Mouse (Mus musculus): ENCODE measurements around the gene S100a8.

Gene S100a8

DNA sequence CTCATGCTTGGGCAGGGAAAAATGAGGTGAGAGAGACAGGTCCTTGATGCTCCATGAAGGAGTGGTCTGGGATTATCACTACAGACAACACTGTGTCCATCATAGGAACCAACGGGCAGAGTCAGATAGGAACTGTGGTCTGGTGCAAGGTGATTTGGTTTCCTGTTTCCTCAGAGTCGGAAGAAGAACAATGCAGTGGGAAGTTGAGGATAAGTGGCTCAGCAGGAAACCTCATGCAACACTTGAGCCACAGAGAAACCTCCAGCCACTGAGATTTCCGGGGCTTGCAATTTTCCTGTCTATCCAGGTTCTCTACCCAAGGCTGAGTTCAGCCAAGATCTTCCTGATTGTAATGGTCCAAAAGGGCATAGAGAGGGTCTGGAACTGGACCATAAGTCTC, 9.9 kb downstream of the S100a8 start:
- no peak for DNase-seq (ENCODE audit: low read depth, low spot score)

- DNase-seq (ENCODE audit: low read depth, low spot score) = no peak
These were observed 15.2 kb downstream of the S100a8 start for GRCm38 (mm10) chr3:90683929-90684328.

GRCm38 (mm10) chr3:90686835-90687234, 18.1 kb downstream of the S100a8 start:
- no peak for DNase-seq (ENCODE audit: low read depth, low spot score)

DNA sequence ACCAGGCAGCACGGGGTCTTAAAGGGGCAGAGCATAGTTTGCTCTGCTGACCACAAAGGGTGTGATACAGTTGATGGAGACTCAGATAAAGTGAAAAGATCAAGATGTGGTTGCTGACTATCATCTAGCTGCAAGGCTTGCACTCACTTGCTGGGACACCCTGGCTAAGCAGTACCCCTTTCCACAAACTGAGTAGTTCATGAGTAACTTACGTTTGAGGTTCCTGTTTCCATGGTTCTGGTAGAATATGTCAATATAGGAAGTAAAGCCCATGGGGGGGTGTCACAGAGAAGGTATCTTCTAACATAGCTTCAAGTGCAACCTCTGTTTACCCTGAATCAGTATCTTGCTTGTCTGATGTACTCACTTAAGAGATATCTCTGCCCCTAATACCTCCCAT, 24.7 kb downstream of the S100a8 start:
- DNase-seq (ENCODE audit: low read depth, low spot score) = no peak

DNA sequence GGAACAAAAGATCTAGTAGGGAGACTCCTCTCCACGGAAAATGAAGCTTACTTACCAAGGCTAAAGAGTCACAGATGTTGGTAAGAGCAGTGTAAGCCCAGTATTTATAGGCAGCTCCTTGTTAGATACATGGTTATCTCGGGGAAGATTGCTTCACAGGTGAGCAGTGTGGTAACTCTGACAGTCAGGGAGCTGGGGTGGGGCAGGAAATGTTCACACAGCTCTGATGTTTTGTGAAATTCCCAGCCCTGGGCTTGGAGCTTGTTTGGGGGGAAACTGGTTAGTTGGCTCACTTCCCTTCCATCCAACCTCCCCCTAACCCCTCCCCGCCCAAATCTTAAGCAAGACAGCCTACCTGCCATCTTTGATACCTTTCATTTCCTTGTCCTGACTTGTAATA, 26.8 kb downstream of the S100a8 start, which contains the start of gene S100a9:
S100a9 (minus strand) TSS at position 109 of the 400 bp plus-strand sequence.
- DNase-seq (ENCODE audit: low read depth, low spot score) = no peak

DNA sequence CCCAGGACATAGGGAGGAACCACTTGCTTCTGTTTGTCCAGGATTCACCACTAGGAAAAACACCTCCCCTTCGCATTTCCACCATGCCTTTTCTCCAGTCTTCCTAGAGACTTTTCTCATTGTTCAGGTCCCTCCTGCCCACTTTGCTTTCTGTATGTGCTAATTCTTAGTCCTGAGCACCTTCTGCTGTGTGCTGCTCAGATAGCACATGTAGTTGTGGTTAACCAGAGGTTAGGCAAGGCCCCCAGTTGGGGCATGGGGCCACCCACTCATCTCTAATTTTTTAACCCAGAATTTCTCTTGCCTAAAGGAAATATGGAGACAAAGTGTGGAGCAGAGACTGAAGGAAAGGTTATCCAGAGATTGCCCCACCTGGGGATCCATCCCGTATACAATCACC, 33.5 kb downstream of the S100a8 start:
- DNase-seq (ENCODE audit: low read depth, low spot score) = no peak

GRCm38 (mm10) chr3:90708523-90709202, 39.9 kb downstream of the S100a8 start:
- DNase-seq (ENCODE audit: low read depth, low spot score) = peak; percentile 36

DNA sequence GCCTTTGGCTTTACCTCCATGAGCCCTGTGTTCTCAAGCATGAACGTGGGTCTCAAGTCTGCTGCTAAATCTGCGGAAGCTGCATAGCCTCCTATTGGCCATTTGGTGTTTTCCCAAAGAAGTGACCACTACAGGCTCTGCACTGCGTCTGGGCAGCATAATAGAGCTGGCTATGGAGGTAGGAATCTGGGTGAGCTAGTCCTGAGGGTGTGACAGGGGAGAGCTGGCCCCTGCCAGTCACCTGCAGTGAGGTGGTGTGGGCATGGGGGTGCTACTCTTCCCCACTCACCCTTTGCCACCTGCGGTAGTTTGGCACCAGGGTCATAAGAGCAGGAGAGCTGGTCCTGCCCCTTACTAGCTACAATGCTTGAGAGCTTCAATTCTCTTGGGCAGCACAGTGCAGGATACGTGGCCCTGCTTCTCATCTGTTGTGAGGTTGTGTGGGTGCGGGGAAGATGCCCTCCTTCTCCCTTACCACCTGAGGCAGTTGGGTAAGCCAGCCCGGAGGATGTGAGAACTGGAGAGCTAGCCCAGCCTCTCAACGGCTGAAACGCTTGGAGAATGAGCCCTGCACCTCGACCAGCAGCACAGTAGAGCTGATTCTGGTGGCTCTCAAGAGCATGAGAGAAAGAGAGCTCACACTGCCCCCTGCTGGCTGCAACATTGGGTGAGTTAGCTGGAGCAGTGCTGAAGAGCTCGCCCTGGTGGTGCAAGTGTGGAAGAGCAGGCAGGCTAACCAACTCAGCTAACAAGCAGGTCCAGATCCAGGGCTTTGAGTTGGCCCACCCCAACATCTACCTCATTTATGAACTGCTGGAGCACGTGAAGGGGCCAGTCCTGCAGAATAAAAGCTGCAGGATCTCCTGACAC, 41.0 kb downstream of the S100a8 start:
- peak; percentile 87 for DNase-seq (ENCODE audit: low read depth, low spot score)
